Mouse (Mus musculus) C2C12 (cell line): ENCODE measurements at regions not wholly inside any gene's neighbourhood (a gene's known extent, or its start where the extent isn't known, plus 50 kb on each side); places are given as distances from the start of the nearest gene placed in this dataset.

ENCODE experiments used
- H3K27me3 ChIP-seq: one replicate; pipeline ENCODE4 v1.6.1; 2011; ENCODE audit not compliant: control insufficient read depth, insufficient read depth, insufficient read length
- H3K36me3 ChIP-seq: one replicate; pipeline ENCODE4 v1.6.1; 2011; ENCODE audit not compliant: control insufficient read depth, insufficient read depth
- H3K4me3 ChIP-seq: one replicate; pipeline ENCODE4 v1.5.1; 2011; ENCODE audit warnings: mild to moderate bottlenecking, control low read depth; ENCODE audit not compliant: poor library complexity, insufficient read depth, severe bottlenecking
- H3K79me2 ChIP-seq: one replicate; pipeline ENCODE4 v1.6.1; 2011; ENCODE audit not compliant: control insufficient read depth, insufficient read depth
- H3K79me3 ChIP-seq: one replicate; pipeline ENCODE4 v1.6.1; 2011; ENCODE audit warnings: low read depth, control low read depth
- H3ac ChIP-seq: one replicate; pipeline ENCODE3; 2011; ENCODE audit warnings: low read depth; ENCODE audit not compliant: control insufficient read depth, insufficient read length
- CEBPB ChIP-seq: IDR thresholded peaks from one replicate; pipeline ENCODE4 v1.6.1; 2011; ENCODE audit warnings: low read depth, mild to moderate bottlenecking, control low read depth, moderate library complexity
- CTCF ChIP-seq: IDR thresholded peaks from one replicate; pipeline ENCODE4 v1.5.1; 2011; ENCODE audit not compliant: control insufficient read depth, insufficient read depth, insufficient read length
- FOSL1 ChIP-seq: IDR thresholded peaks from one replicate; pipeline ENCODE4 v1.8.0; 2011; ENCODE audit warnings: mild to moderate bottlenecking, low read length; ENCODE audit not compliant: poor library complexity, insufficient read depth, severe bottlenecking
- MAX ChIP-seq: IDR thresholded peaks from one replicate; pipeline ENCODE4 v1.6.1; 2011; ENCODE audit warnings: mild to moderate bottlenecking, control low read depth
- MYOD1 ChIP-seq: IDR thresholded peaks from one replicate; pipeline ENCODE4 v1.6.1; 2011; ENCODE audit warnings: low read depth; ENCODE audit not compliant: control insufficient read depth, insufficient read length
- MYOG ChIP-seq: IDR thresholded peaks from one replicate; pipeline ENCODE4 v1.6.1; 2011; ENCODE audit not compliant: control insufficient read depth, insufficient read length; ENCODE audit errors: extremely low read depth
- USF1 ChIP-seq: IDR thresholded peaks from one replicate; pipeline ENCODE4 v1.6.1; 2011; ENCODE audit warnings: low read depth, mild to moderate bottlenecking, control low read depth, moderate library complexity

DNA sequence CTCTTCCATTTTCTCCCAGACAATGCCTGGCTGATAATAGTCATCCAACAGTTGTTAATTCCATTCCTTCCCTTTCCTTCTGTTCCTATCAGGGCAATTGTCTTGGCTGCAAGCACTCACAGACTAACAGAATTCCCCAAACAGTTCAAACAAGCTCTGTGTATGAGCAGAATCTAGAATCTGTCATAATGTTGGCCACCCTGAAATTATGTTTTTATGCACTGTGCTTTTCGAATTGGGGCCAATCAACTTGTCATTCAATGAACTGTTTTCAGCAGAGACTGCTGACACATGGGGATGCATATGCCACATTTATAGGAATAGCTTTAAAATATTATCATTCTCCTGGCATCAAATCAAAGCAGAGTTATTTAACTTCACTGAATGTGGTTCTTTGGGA lies 235.8 kb upstream of the Tmtc4 start:
- H3K79me2 ChIP-seq, result no peaks in the 10 kb centered on the region
- no peak for TF ChIP-seq FOSL1
- TF ChIP-seq MYOD1, result no peak
- no peak for TF ChIP-seq USF1
- no peak for TF ChIP-seq CTCF
- TF ChIP-seq MYOG, result no peak
- no peak for TF ChIP-seq MAX
- no peak for TF ChIP-seq CEBPB
- H3K4me3 ChIP-seq, result no peak overlapping the region
- no peaks in the 10 kb centered on the region for H3K36me3 ChIP-seq
- no peak overlapping the region for H3ac ChIP-seq
- no peaks in the 10 kb centered on the region for H3K79me3 ChIP-seq
- no peaks in the 10 kb centered on the region for H3K27me3 ChIP-seq

DNA sequence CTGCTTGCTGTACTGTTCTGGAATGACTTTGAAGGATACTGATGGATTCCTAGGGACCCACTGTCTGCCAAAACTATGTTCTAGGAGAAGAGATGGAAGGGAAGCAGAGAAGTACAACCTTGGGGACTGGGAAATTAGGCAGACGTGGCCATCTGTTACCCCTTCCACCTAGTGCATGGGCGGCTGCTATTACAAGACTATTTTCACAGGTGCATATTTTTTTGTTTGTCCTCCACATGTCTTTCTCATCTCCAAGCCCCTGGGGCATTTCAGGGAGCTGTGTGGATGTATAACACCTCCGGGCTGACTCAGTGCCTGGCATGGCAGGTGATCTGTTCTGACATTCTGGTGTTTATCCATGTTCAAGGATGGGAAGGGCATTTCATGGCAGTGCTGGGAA lies 226.4 kb upstream of the Tmtc4 start:
- no peaks in the 10 kb centered on the region for H3K79me2 ChIP-seq
- H3K36me3 ChIP-seq, result no peaks in the 10 kb centered on the region
- TF ChIP-seq USF1 (no peak), MAX (no peak), CTCF (no peak), MYOD1 (no peak), CEBPB (no peak), MYOG (no peak), FOSL1 (no peak)
- H3K4me3 ChIP-seq, result no peak overlapping the region
- H3K79me3 ChIP-seq, result no peaks in the 10 kb centered on the region
- H3ac ChIP-seq, result no peak overlapping the region
- H3K27me3 ChIP-seq, result no peaks in the 10 kb centered on the region

DNA sequence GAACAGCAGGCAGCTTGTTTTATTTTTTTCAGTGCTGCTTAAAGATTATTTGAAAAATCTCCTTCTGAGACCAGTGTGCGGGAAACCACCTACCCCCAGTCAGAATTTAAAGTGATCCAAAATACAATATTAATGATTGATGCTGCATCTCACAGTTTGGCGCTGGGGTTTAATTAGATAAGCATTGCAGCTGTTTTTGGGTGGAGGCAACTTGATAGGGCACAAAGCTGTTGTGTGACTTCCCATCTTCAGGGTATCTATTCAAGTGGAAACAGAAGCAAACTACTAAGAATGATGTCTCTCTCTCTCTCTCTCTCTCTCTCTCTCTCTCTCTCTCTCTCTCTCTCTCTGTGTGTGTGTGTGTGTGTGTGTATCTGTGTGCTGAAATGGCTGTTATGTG lies 219.0 kb upstream of the Tmtc4 start:
- Histone ChIP-seq H3K36me3 (no peaks in the 10 kb centered on the region), H3K79me3 (no peaks in the 10 kb centered on the region), H3K4me3 (no peak overlapping the region), H3K79me2 (no peaks in the 10 kb centered on the region), H3K27me3 (no peaks in the 10 kb centered on the region), H3ac (no peak overlapping the region)
- no peak for TF ChIP-seq USF1
- TF ChIP-seq FOSL1, result no peak
- TF ChIP-seq MYOD1, result no peak
- TF ChIP-seq MYOG, result no peak
- TF ChIP-seq MAX, result no peak
- TF ChIP-seq CEBPB, result no peak
- no peak for TF ChIP-seq CTCF

DNA sequence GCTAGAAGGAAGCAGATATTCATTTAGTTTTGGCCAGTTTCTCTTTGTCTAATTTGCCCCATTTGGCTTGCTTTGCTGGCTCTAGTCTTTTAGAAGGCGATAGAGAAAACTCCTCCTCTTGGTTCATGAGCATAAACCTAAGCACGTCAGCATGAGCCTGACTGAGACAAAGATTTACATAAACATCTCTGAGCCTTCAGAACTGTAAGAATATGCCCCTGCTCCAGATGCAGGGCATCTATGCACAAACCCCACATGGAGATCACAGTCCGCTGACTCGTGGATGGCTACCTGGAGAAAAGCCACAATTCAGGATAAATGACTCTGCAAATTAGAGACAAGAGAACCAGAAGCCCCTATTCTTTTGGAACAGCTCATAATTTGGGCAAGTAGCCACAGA lies 218.5 kb upstream of the Tmtc4 start:
- Histone ChIP-seq H3K27me3 (no peaks in the 10 kb centered on the region), H3K79me3 (no peaks in the 10 kb centered on the region), H3K79me2 (no peaks in the 10 kb centered on the region), H3K4me3 (no peak overlapping the region), H3ac (no peak overlapping the region), H3K36me3 (no peaks in the 10 kb centered on the region)
- TF ChIP-seq FOSL1 (no peak), MAX (no peak), USF1 (no peak), CTCF (no peak), MYOD1 (no peak), CEBPB (no peak), MYOG (no peak)

DNA sequence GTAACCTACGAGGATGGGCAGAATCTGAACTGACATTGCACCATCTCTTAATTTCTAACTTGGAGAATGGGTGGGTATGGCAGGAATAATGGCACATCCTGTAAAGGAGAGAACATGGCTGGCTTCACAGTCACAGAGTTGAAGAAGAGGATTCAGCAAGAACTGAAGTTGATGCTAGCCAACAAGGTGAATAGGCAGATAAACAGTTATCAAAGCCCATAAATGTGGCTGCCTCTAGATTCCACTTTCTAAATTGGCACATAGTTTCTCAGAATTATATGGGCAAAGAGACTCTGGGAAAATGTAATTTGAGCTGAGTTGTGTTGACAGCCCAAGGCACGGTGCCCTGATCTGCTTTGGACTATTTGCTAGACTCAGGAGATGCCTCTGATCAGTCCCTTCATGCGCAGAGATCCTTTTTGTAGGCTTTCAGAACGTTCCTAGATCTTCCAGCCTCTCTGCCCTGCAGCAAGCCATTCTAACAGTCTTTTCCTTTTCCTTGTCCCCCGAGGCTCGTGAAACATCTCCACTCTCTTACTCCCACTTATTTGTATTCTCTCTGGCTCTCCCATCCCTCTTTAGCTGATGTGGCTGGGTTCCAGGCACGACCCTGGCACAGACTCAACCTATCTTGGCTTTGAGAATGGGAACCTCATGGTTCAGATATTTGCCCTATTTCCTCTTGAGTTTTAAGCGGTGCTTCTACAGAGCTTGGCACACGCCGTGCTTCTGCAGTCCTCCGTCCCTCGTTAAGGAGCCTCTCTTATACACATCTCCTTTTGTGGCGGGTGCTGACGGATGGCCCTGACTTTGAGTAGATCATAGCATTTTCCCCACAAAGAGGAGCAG lies 217.8 kb upstream of the Tmtc4 start:
- no peak for TF ChIP-seq CTCF
- TF ChIP-seq USF1, result no peak
- no peak for TF ChIP-seq MYOD1
- no peak for TF ChIP-seq MAX
- TF ChIP-seq FOSL1, result no peak
- TF ChIP-seq MYOG, result no peak
- TF ChIP-seq CEBPB, result no peak
- H3K36me3 ChIP-seq, result no peaks in the 10 kb centered on the region
- H3ac ChIP-seq, result no peak overlapping the region
- H3K79me2 ChIP-seq, result no peaks in the 10 kb centered on the region
- no peaks in the 10 kb centered on the region for H3K27me3 ChIP-seq
- H3K79me3 ChIP-seq, result no peaks in the 10 kb centered on the region
- no peak overlapping the region for H3K4me3 ChIP-seq

DNA sequence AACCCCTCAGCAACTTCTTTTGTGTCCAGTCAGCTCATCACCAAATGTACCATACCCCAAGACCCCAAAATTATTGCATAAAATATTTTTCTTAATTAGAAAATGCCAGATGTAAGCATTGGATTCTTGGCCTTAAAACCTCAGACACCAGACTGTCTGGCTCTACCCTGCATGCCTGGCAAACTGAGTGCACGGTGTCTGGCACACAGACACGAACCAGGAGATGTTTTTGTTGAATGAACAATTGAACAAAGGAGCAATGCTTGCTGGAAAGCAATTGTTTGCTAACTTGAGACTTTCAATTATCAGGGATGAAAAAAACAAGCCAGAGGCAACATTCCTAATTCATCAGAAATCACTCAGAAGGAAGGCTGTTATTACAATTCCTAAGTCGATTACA lies 215.3 kb upstream of the Tmtc4 start:
- no peaks in the 10 kb centered on the region for H3K79me3 ChIP-seq
- no peak overlapping the region for H3ac ChIP-seq

More for the DNA sequence above, 215.3 kb upstream of the Tmtc4 start:
- TF ChIP-seq CTCF (no peak), FOSL1 (no peak), USF1 (no peak), MYOG (no peak), MYOD1 (no peak), MAX (no peak), CEBPB (no peak)
- Histone ChIP-seq H3K79me2 (no peaks in the 10 kb centered on the region), H3K27me3 (no peaks in the 10 kb centered on the region), H3K36me3 (no peaks in the 10 kb centered on the region), H3K4me3 (no peak overlapping the region)
